Mouse (Mus musculus) MEL (cell line): ENCODE results near the gene Sohlh2. TPM values are rescaled to one million over a fixed set of nuclear protein-coding genes. Genes with fewer than 3 reads are reported as not detected.

ENCODE experiments used
- DNase-seq: peaks from one replicate; pipeline ENCODE4 v3.0.0; 2011; ENCODE audit warnings: low read depth, low spot score
- H3K27ac ChIP-seq: 2 replicates; pipeline ENCODE4 v1.5.1; 2012; ENCODE audit warnings: low read depth, mild to moderate bottlenecking, control low read depth, low read length, moderate library complexity; ENCODE audit not compliant: control insufficient read depth
- H3K27me3 ChIP-seq, 2 experiments: fragments of 150-350 bp in 1 of 2; sonication (generic) in 1 of 2; 2 replicates each; pipeline ENCODE4 v1.6.1; 2012; ENCODE audit warnings: low read length in 2 of 2, mild to moderate bottlenecking in 2 of 2, improper control_type of control experiment in 1 of 2, moderate library complexity in 1 of 2; ENCODE audit not compliant: insufficient read depth in 2 of 2, control insufficient read depth in 1 of 2
- H3K36me3 ChIP-seq, 2 experiments: 2 replicates each; pipeline ENCODE4 v1.6.1; 2012 to 2014; ENCODE audit warnings: low read length in 2 of 2, improper control_type of control experiment in 1 of 2, inconsistent platforms in 1 of 2, mild to moderate bottlenecking in 1 of 2; ENCODE audit not compliant: insufficient read depth in 2 of 2, control insufficient read depth in 1 of 2
- H3K4me1 ChIP-seq, 2 experiments: fragments of 150-350 bp in 1 of 2; sonication (generic) in 1 of 2; 2 replicates each; pipeline ENCODE4 v1.6.1; 2012; ENCODE audit warnings: low read length in 2 of 2, improper control_type of control experiment in 1 of 2, mild to moderate bottlenecking in 1 of 2; ENCODE audit not compliant: insufficient read depth in 2 of 2, control insufficient read depth in 1 of 2
- H3K4me3 ChIP-seq, 2 experiments: fragments of 150-350 bp in 1 of 2; sonication (generic) in 1 of 2; 2 replicates each; pipeline ENCODE4 v1.5.1; 2012; ENCODE audit warnings: low read depth in 2 of 2, low read length in 2 of 2, mild to moderate bottlenecking in 2 of 2, moderate library complexity in 2 of 2, control low read depth in 1 of 2, improper control_type of control experiment in 1 of 2; ENCODE audit not compliant: control insufficient read depth in 1 of 2, insufficient read depth in 1 of 2
- H3K79me2 ChIP-seq: 2 replicates; pipeline ENCODE4 v1.6.1; 2012; ENCODE audit warnings: mild to moderate bottlenecking, low read length, moderate library complexity; ENCODE audit not compliant: control insufficient read depth, poor library complexity, insufficient read depth
- H3K9ac ChIP-seq: 2 replicates; pipeline ENCODE4 v1.6.1; 2012; ENCODE audit warnings: low read depth, mild to moderate bottlenecking, control low read depth, low read length, moderate library complexity; ENCODE audit not compliant: control insufficient read depth, poor library complexity, severe bottlenecking
- H3K9me3 ChIP-seq: fragments of 150-350 bp; sonication (generic); replicated peaks from 2 replicates; pipeline ENCODE4 v1.6.1; 2012; ENCODE audit warnings: mild to moderate bottlenecking, low read length, improper control_type of control experiment, moderate library complexity; ENCODE audit not compliant: insufficient read depth
- CHD1 ChIP-seq: IDR thresholded peaks from 2 replicates; pipeline ENCODE4 v1.6.1; 2012; ENCODE audit warnings: low read depth, mild to moderate bottlenecking, inconsistent platforms, low read length, improper control_type of control experiment
- CHD2 ChIP-seq: IDR thresholded peaks from 2 replicates; pipeline ENCODE4 v1.6.1; 2011; ENCODE audit warnings: low read length, improper control_type of control experiment
- E2F4 ChIP-seq: IDR thresholded peaks from 2 replicates; pipeline ENCODE4 v1.6.1; 2011; ENCODE audit warnings: low read depth, low read length, improper control_type of control experiment, borderline replicate concordance
- ELF1 ChIP-seq: IDR thresholded peaks from 2 replicates; pipeline ENCODE4 v1.6.1; 2014; ENCODE audit warnings: low read depth, mild to moderate bottlenecking, inconsistent platforms, low read length, improper control_type of control experiment, moderate library complexity
- ETS1 ChIP-seq: IDR thresholded peaks from 2 replicates; pipeline ENCODE4 v1.6.1; 2012; ENCODE audit warnings: low read depth, mild to moderate bottlenecking, inconsistent platforms, low read length, improper control_type of control experiment, moderate library complexity
- GATA1 ChIP-seq: IDR thresholded peaks from 2 replicates; pipeline ENCODE4 v1.6.1; 2011; ENCODE audit warnings: low read depth, low read length, improper control_type of control experiment
- HCFC1 ChIP-seq: IDR thresholded peaks from 2 replicates; pipeline ENCODE4 v1.6.1; 2012; ENCODE audit warnings: low read depth, mild to moderate bottlenecking, inconsistent platforms, low read length, improper control_type of control experiment, moderate library complexity
- JUND ChIP-seq: IDR thresholded peaks from 2 replicates; pipeline ENCODE4 v1.6.1; 2011; ENCODE audit warnings: low read depth, mild to moderate bottlenecking, improper control_type of control experiment, low read length
- KAT2A ChIP-seq: conservative IDR thresholded peaks from 2 replicates; pipeline ENCODE4 v1.6.1; 2012; ENCODE audit warnings: low read depth, low read length, improper control_type of control experiment, inconsistent platforms
- MAFK ChIP-seq: IDR thresholded peaks from 2 replicates; pipeline ENCODE4 v1.6.1; 2011; ENCODE audit warnings: low read depth, mild to moderate bottlenecking, low read length, improper control_type of control experiment, borderline replicate concordance
- MAZ ChIP-seq: IDR thresholded peaks from 2 replicates; pipeline ENCODE4 v1.6.1; 2012; ENCODE audit warnings: low read depth, mild to moderate bottlenecking, inconsistent platforms, low read length, improper control_type of control experiment
- MEF2A ChIP-seq: IDR thresholded peaks from 2 replicates; pipeline ENCODE4 v1.6.1; 2014; ENCODE audit warnings: low read depth, mild to moderate bottlenecking, inconsistent platforms, low read length, improper control_type of control experiment; ENCODE audit not compliant: poor library complexity, insufficient replicate concordance, severe bottlenecking; ENCODE audit errors: extremely low read depth
- MXI1 ChIP-seq: IDR thresholded peaks from 2 replicates; pipeline ENCODE4 v1.6.1; 2011; ENCODE audit warnings: mild to moderate bottlenecking, low read depth, low read length, improper control_type of control experiment
- MYB ChIP-seq: IDR thresholded peaks from 2 replicates; pipeline ENCODE4 v1.6.1; 2011; ENCODE audit warnings: mild to moderate bottlenecking, low read depth, low read length, improper control_type of control experiment
- RAD21 ChIP-seq: IDR thresholded peaks from 2 replicates; pipeline ENCODE4 v1.6.1; 2011; ENCODE audit warnings: mild to moderate bottlenecking, low read depth, low read length, improper control_type of control experiment
- RCOR1 ChIP-seq: IDR thresholded peaks from 2 replicates; pipeline ENCODE4 v1.6.1; 2012; ENCODE audit warnings: low read depth, mild to moderate bottlenecking, inconsistent platforms, low read length, improper control_type of control experiment
- SMC3 ChIP-seq: IDR thresholded peaks from 2 replicates; pipeline ENCODE4 v1.6.1; 2011; ENCODE audit warnings: low read depth, low read length, improper control_type of control experiment
- TAL1 ChIP-seq: IDR thresholded peaks from 2 replicates; pipeline ENCODE4 v1.6.1; 2012; ENCODE audit warnings: mild to moderate bottlenecking, inconsistent platforms, low read length, moderate library complexity, mixed read lengths
- TBP ChIP-seq: IDR thresholded peaks from 2 replicates; pipeline ENCODE4 v1.8.0; 2011; ENCODE audit warnings: low read depth, low read length, improper control_type of control experiment
- USF1 ChIP-seq: IDR thresholded peaks from 2 replicates; pipeline ENCODE4 v1.6.1; 2014; ENCODE audit warnings: low read depth, mild to moderate bottlenecking, inconsistent platforms, low read length, improper control_type of control experiment, moderate library complexity
- USF2 ChIP-seq, 2 experiments: IDR thresholded peaks; 2 replicates each; pipeline ENCODE4 v1.6.1; 2011 to 2012; ENCODE audit warnings: improper control_type of control experiment in 2 of 2, low read length in 2 of 2, borderline replicate concordance in 1 of 2, inconsistent platforms in 1 of 2, low read depth in 1 of 2, mild to moderate bottlenecking in 1 of 2; ENCODE audit not compliant: insufficient read depth in 1 of 2
- ZC3H11A ChIP-seq: IDR thresholded peaks from 2 replicates; pipeline ENCODE4 v1.6.1; 2012; ENCODE audit warnings: low read depth, mild to moderate bottlenecking, inconsistent platforms, low read length, improper control_type of control experiment
- ZKSCAN1 ChIP-seq: IDR thresholded peaks from 2 replicates; pipeline ENCODE4 v1.6.1; 2012; ENCODE audit warnings: low read depth, mild to moderate bottlenecking, inconsistent platforms, low read length, improper control_type of control experiment, moderate library complexity
- ZMIZ1 ChIP-seq: IDR thresholded peaks from 2 replicates; pipeline ENCODE4 v1.6.1; 2012; ENCODE audit warnings: low read depth, mild to moderate bottlenecking, inconsistent platforms, low read length, improper control_type of control experiment, moderate library complexity
- ZNF384 ChIP-seq: IDR thresholded peaks from 2 replicates; pipeline ENCODE4 v1.6.1; 2012; ENCODE audit warnings: low read depth, mild to moderate bottlenecking, inconsistent platforms, low read length, improper control_type of control experiment
- polyA plus RNA-seq, 2 experiments: library from polyadenylated mRNA; stranded (reverse) in 1 of 2; unstranded in 1 of 2; fragments of >175 nt in 1 of 2; fragments of >200 nt in 1 of 2; gene quantifications; 2 replicates each; pipeline versions ENCODE4 v1.2.1 to v1.2.4; 2012; ENCODE audit warnings: low replicate concordance in 2 of 2, low read depth in 1 of 2; ENCODE audit not compliant: insufficient read length in 2 of 2, insufficient read depth in 1 of 2, missing spikeins in 1 of 2
- total RNA-seq: library from RNA; depleted of rRNA; stranded (reverse); fragments of 300-350 nt; gene quantifications from 2 replicates; pipeline ENCODE4 v1.2.3, GENCODE M21; 2012

Sohlh2 gene
- total and polyA plus RNA-seq, 3 experiments = not detected

- no peak for DNase-seq
- Histone ChIP-seq H3K4me1 (no peaks in the 10 kb centered on the region), H3K27ac (no peak overlapping the region), H3K27me3 (no peaks in the 10 kb centered on the region), H3K9ac (no peak overlapping the region), H3K9me3 (no peaks in the 10 kb centered on the region), H3K4me3 (no peak overlapping the region), H3K79me2 (no peaks in the 10 kb centered on the region), H3K36me3 (no peaks in the 10 kb centered on the region)
- TF ChIP-seq ZNF384 (no peak), ELF1 (no peak), GATA1 (no peak), ZKSCAN1 (no peak), CHD2 (no peak), E2F4 (no peak), JUND (no peak), ETS1 (no peak), KAT2A (no peak), RCOR1 (no peak), MAFK (no peak), MAZ (no peak), MEF2A (no peak), ZMIZ1 (no peak), MXI1 (no peak), CHD1 (no peak), USF1 (no peak), TAL1 (no peak), USF2 (IDR thresholded peaks at IDR 0.05; ENCODE audit: borderline replicate concordance in 1 of 2, insufficient read depth in 1 of 2, low read depth in 1 of 2, low read length in 2 of 2) (no peak)
These were observed 35.4 kb upstream of the Sohlh2 start for GRCm38 (mm10) chr3:55146441-55146840.

- TF ChIP-seq TBP (no peak), RAD21 (no peak), ZC3H11A (no peak), ZKSCAN1 (no peak), MAZ (no peak), ZMIZ1 (no peak), E2F4 (no peak), HCFC1 (no peak), ZNF384 (no peak), GATA1 (no peak), MYB (no peak), SMC3 (no peak), MEF2A (no peak), ELF1 (no peak), MXI1 (no peak), RCOR1 (no peak), USF1 (no peak)
- H3K27me3 ChIP-seq = no peaks in the 10 kb centered on the region
- no peak overlapping the region for H3K9ac ChIP-seq
These were observed 34.7 kb upstream of the Sohlh2 start for GRCm38 (mm10) chr3:55147156-55147555.

More at GRCm38 (mm10) chr3:55147156-55147555, 34.7 kb upstream of the Sohlh2 start:
- Histone ChIP-seq H3K9me3 (no peaks in the 10 kb centered on the region), H3K27ac (no peak overlapping the region), H3K4me3 (no peak overlapping the region), H3K4me1 (no peaks in the 10 kb centered on the region), H3K36me3 (no peaks in the 10 kb centered on the region), H3K79me2 (no peaks in the 10 kb centered on the region)
- DNase-seq = no peak
